Mouse (Mus musculus): Measurements from ENCODE around the gene Dact2. TPM values are rescaled to one million over a fixed set of nuclear protein-coding genes. Genes with fewer than 3 reads are reported as not detected.
A peak's percentile ranks its signal among the peaks of the same experiment; 100 is the strongest.

Dact2 gene
- 10.8 and 19.4 TPM in 2 replicates for total RNA-seq (2014; rRNA removed)
- polyA plus RNA-seq (2015; fragmentation: Nextera tagmentation; extraction: Ambion mirVana) = 1.2 and 2.1 TPM in 2 replicates

DNA sequence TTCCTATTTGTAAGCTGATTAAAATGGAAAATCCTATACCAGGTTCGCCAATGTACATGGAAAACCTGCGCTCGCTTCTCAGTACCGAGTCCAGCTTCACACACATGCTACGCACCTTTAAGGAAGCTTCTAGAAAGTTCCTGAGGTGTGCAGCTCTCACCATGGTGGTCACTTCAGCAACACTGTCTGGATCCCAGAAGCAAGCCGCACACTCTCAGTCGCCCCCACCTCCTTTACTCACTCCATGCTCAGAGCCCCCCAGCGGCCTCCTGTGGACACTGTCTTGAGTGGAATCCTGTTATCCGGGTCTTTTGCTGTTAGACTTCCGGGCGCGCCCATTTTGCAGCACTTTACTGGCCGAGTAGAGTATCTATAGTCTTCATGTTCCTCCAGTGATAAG lies at the start of gene Dact2:
Gene Dact2, minus strand, starts transcription at position 244 of the 400 bp plus-strand sequence.
- Histone ChIP-seq H3K4me1 (ENCODE audit: insufficient read depth) (peaks cover 5% of the 10 kb centered on the region), H3K27me3 (ENCODE audit: insufficient read depth, low read length) (peaks cover 9% of the 10 kb centered on the region), H3K9me3 (ENCODE audit: low read length) (no peaks in the 10 kb centered on the region), H3K4me2 (ENCODE audit: low read depth) (peak within 1 kb of the TSS; percentile 97), H3K36me3 (ENCODE audit: insufficient read depth) (no peaks in the 10 kb centered on the region), H3K4me3 (ENCODE audit: low read depth, low read length) (peak within 1 kb of the TSS; percentile 69), H3K9ac (peak within 1 kb of the TSS; percentile 66), H3K27ac (ENCODE audit: low read depth, low read length) (no peak within 1 kb of the TSS; the same call in 1 of the 2 replicates)
- peak; percentile 57 for TF ChIP-seq CTCF (IDR thresholded peaks at IDR 0.05; ENCODE audit: low read depth)
- WGBS = 46% methylated on average over 13 of the region's 13 CpGs
- ATAC-seq (peak; percentile 60), DNase-seq (peak; percentile 70)

DNA sequence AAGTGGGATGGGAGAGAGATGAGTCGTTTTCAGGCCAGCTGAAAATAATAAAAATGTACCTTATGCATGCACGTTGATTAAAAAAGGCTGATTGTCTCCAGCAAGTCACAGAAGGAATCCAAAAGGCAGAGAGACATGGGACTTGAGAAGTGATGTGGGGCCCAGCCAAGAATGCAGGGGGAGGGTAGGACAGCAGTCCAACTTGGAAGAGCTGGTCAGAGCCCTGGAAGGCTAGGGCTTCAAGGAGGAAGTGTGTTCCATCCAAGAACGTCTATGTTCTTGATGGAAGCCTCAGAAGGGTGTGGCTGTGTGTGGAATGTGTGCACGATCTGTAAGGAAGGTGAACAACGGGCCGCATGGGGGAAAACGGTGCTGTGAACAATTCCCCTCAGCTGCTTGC lies 48.4 kb upstream of the Dact2 start:
- Histone ChIP-seq H3K4me3 (ENCODE audit: low read depth, low read length) (no peak overlapping the region), H3K27ac (ENCODE audit: low read depth, low read length) (no peak overlapping the region), H3K4me2 (ENCODE audit: low read depth) (no peak overlapping the region), H3K4me1 (ENCODE audit: insufficient read depth) (no peaks in the 10 kb centered on the region), H3K27me3 (ENCODE audit: insufficient read depth, low read length) (no peaks in the 10 kb centered on the region), H3K9me3 (ENCODE audit: low read length) (no peaks in the 10 kb centered on the region), H3K9ac (no peak overlapping the region), H3K36me3 (ENCODE audit: insufficient read depth) (no peaks in the 10 kb centered on the region)
- 80% methylated on average over 7 of the region's 7 CpGs for WGBS
- no peak for TF ChIP-seq CTCF (IDR thresholded peaks at IDR 0.05; ENCODE audit: low read depth)
- DNase-seq = no peak
- ATAC-seq = no peak

DNA sequence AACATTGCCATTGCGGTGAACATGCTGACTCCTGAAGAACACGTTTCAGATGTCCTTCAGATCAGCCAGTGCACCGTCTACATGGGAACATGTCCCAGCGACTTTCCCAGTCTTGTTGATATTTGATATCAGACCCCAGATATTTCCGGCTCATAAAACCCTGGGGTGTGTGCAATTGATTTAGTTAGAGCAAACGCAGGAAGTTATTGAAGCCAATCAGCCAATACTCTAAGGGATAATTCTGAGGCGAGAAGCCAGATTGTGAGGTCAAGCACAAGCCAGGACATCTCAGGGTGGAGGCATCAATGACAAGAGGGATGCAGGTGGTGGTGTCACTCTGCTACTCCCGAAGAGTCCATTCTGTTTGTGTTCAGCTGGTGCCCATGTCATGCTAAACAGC lies 46.3 kb upstream of the Dact2 start:
- ATAC-seq (no peak), DNase-seq (no peak)
- no peaks in the 10 kb centered on the region for H3K27me3 ChIP-seq (ENCODE audit: insufficient read depth, low read length)
- no peaks in the 10 kb centered on the region for H3K36me3 ChIP-seq (ENCODE audit: insufficient read depth)
- no peaks in the 10 kb centered on the region for H3K4me1 ChIP-seq (ENCODE audit: insufficient read depth)
- no peak overlapping the region for H3K4me2 ChIP-seq (ENCODE audit: low read depth)
- no peaks in the 10 kb centered on the region for H3K9me3 ChIP-seq (ENCODE audit: low read length)
- no peak overlapping the region for H3K27ac ChIP-seq (ENCODE audit: low read depth, low read length)
- H3K9ac ChIP-seq = no peak overlapping the region
- WGBS = 88% methylated on average over 8 of the region's 8 CpGs
- no peak overlapping the region for H3K4me3 ChIP-seq (ENCODE audit: low read depth, low read length)
- no peak for TF ChIP-seq CTCF (IDR thresholded peaks at IDR 0.05; ENCODE audit: low read depth)

DNA sequence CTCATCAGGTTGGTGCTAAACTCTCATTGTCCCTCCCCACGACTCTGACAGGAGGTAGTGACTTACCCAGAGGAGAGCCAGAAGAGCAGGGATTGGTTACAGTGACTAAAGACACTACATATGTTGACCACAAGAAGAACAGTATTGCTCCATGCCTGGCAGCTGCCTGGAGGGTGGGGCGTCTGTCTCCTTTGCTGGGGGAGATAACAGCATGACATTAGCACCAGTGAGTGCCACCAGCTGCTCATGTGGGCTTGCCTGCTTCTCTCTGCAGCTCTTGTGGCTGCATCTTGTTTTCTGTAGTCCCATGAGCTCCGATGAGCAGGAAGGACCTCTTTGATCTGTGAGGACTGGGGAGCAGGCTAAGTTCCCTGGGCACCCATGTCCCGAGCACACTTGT lies 45.5 kb upstream of the Dact2 start:
- ATAC-seq = peak; percentile 47; the same call in 1 of the 2 replicates
- WGBS = 73% methylated on average over 4 of the region's 4 CpGs
- no peaks in the 10 kb centered on the region for H3K9me3 ChIP-seq (ENCODE audit: low read length)
- no peaks in the 10 kb centered on the region for H3K27me3 ChIP-seq (ENCODE audit: insufficient read depth, low read length)
- DNase-seq = no peak
- H3K4me3 ChIP-seq (ENCODE audit: low read depth, low read length) = no peak overlapping the region
- no peak overlapping the region for H3K4me2 ChIP-seq (ENCODE audit: low read depth)
- no peak for TF ChIP-seq CTCF (IDR thresholded peaks at IDR 0.05; ENCODE audit: low read depth)
- H3K4me1 ChIP-seq (ENCODE audit: insufficient read depth) = no peaks in the 10 kb centered on the region
- no peaks in the 10 kb centered on the region for H3K36me3 ChIP-seq (ENCODE audit: insufficient read depth)
- no peak overlapping the region for H3K9ac ChIP-seq
- H3K27ac ChIP-seq (ENCODE audit: low read depth, low read length) = no peak overlapping the region

DNA sequence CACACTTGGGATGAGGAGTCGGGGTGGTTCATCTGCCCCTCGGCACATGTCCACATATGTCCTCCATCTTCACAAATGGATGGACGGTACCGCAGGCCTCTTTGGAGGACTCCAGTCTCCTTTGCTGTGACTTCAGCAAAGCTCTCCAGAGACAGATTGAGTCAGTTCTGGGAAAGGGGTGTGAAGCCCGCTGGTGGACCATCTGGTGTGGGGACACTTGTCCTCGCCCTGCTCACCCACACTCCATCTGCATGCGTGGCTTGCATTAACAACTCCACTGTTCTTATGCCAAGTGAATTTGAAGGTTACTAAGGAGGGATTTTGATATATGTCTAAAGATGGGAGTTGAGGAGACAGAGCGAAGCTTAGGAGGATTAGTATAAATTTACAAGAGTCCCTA lies 43.8 kb upstream of the Dact2 start:
- Histone ChIP-seq H3K4me2 (ENCODE audit: low read depth) (no peak overlapping the region), H3K9me3 (ENCODE audit: low read length) (no peaks in the 10 kb centered on the region), H3K4me1 (ENCODE audit: insufficient read depth) (no peaks in the 10 kb centered on the region), H3K27ac (ENCODE audit: low read depth, low read length) (no peak overlapping the region), H3K36me3 (ENCODE audit: insufficient read depth) (no peaks in the 10 kb centered on the region), H3K4me3 (ENCODE audit: low read depth, low read length) (no peak overlapping the region), H3K9ac (no peak overlapping the region), H3K27me3 (ENCODE audit: insufficient read depth, low read length) (no peaks in the 10 kb centered on the region)
- 70% methylated on average over 8 of the region's 8 CpGs for WGBS
- ATAC-seq (peak; percentile 75), DNase-seq (peak; percentile 39)
- no peak for TF ChIP-seq CTCF (IDR thresholded peaks at IDR 0.05; ENCODE audit: low read depth)

DNA sequence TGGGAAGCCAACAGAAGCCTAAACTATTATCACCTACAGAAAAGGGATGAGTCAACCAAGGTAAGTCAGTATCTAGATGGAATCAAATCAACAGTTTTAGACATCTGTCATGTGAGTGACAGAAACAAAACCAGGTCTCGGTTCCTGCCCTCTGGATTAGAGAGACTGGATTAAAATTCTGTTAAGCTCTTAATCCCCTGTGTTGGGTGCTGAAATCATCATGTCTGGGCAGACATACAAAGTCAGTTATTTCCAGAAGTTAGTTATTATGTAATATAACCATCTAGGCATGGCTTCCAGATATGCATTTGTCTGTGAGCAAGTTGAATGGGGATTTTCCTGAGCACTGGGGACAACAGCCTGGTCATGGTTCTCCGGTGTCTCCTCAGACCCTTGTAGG lies 42.2 kb upstream of the Dact2 start:
- no peak overlapping the region for H3K27ac ChIP-seq (ENCODE audit: low read depth, low read length)
- no peak overlapping the region for H3K9ac ChIP-seq
- H3K27me3 ChIP-seq (ENCODE audit: insufficient read depth, low read length) = no peaks in the 10 kb centered on the region
- ATAC-seq = no peak
- no peak for DNase-seq
- no peaks in the 10 kb centered on the region for H3K4me1 ChIP-seq (ENCODE audit: insufficient read depth)
- H3K4me2 ChIP-seq (ENCODE audit: low read depth) = no peak overlapping the region
- TF ChIP-seq CTCF (IDR thresholded peaks at IDR 0.05; ENCODE audit: low read depth) = no peak
- no peaks in the 10 kb centered on the region for H3K36me3 ChIP-seq (ENCODE audit: insufficient read depth)
- H3K4me3 ChIP-seq (ENCODE audit: low read depth, low read length) = no peak overlapping the region
- whole genome bisulfite sequencing = 78% methylated on average over 2 of the region's 2 CpGs
- no peaks in the 10 kb centered on the region for H3K9me3 ChIP-seq (ENCODE audit: low read length)

DNA sequence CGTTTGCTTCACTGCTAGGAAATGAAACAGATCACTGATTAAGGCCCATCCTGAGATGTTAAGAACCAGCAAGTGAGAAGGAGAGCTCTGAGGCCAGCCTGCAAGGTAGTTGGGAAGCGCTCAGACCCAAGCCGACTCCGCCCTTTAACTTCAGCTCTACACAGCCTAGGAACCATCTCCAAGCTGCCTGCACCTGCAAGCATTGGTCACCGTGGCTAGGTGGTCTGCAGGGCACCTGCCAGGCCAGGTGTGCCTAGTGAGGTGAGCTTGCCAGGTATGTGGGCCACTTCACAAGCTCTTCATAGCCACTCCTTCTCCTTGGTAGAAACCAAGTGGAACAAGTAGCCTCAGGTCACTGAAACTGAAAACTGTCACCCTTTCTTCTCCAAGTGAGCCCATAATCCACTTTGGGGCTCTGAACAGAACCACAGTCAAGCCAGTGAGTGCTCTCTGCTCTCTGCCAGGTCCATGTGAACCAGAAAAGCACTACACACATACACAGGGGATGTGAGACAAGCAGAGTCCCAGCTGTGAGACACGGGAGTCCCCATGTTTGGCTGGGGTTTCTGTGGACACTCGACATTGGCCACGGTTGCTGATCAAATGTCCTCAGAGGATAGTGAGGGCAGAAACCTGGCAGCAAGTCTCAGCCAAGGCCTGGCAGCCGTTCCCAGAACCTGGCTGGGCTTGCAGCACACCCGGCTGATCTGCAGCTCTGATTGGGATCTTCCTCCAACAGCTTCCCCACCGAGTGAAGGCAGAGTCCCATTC lies 40.3 kb upstream of the Dact2 start:
- no peak overlapping the region for H3K9ac ChIP-seq
- ATAC-seq (no peak), DNase-seq (no peak)
- no peaks in the 10 kb centered on the region for H3K9me3 ChIP-seq (ENCODE audit: low read length)
- no peak overlapping the region for H3K27ac ChIP-seq (ENCODE audit: low read depth, low read length)
- no peaks in the 10 kb centered on the region for H3K27me3 ChIP-seq (ENCODE audit: insufficient read depth, low read length)
- no peak for TF ChIP-seq CTCF (IDR thresholded peaks at IDR 0.05; ENCODE audit: low read depth)
- H3K4me1 ChIP-seq (ENCODE audit: insufficient read depth) = no peaks in the 10 kb centered on the region
- H3K36me3 ChIP-seq (ENCODE audit: insufficient read depth) = no peaks in the 10 kb centered on the region
- WGBS = 72% methylated on average over 11 of the region's 11 CpGs
- no peak overlapping the region for H3K4me3 ChIP-seq (ENCODE audit: low read depth, low read length)
- H3K4me2 ChIP-seq (ENCODE audit: low read depth) = no peak overlapping the region

Measured in forebrain, postnatal 0 days (tissue).